Mouse (Mus musculus) spleen, adult 2 months (tissue): ENCODE data around the gene Vmn1r194. TPM values are rescaled to one million over a fixed set of nuclear protein-coding genes. Genes with fewer than 3 reads are reported as not detected.
"Not testable (repeated sequence)": the region's sequence is repeated elsewhere in the genome, so short reads cannot be mapped to it uniquely, and the experiment has no call there.

Source experiments
- DNase-seq, 2 experiments: peaks; one replicate each; pipeline versions ENCODE4 v3.0.0 to v3.0.0-alpha.2; 2012 to 2021; ENCODE audit warnings: low spot score in 2 of 2, low read depth in 1 of 2
- H3K27ac ChIP-seq: fragments of 200-500 bp; 2 replicates; pipeline ENCODE4 v1.5.1; 2012; ENCODE audit warnings: low read length, inconsistent platforms; ENCODE audit not compliant: insufficient read depth
- H3K27me3 ChIP-seq: fragments of 200-500 bp; 2 replicates; pipeline ENCODE4 v1.6.1; 2012; ENCODE audit warnings: mild to moderate bottlenecking, moderate library complexity, low read length, inconsistent platforms; ENCODE audit not compliant: control insufficient read depth, insufficient read depth
- H3K36me3 ChIP-seq: fragments of 200-500 bp; 2 replicates; pipeline ENCODE4 v1.6.1; 2012; ENCODE audit warnings: mild to moderate bottlenecking, low read length, inconsistent platforms; ENCODE audit not compliant: control insufficient read depth, insufficient read depth
- H3K4me1 ChIP-seq: fragments of 200-500 bp; 2 replicates; pipeline ENCODE4 v1.6.1; 2011; ENCODE audit warnings: inconsistent platforms; ENCODE audit not compliant: control insufficient read depth, insufficient read depth, insufficient read length
- H3K4me3 ChIP-seq: fragments of 200-500 bp; 2 replicates; pipeline ENCODE4 v1.5.1; 2011; ENCODE audit warnings: mild to moderate bottlenecking, inconsistent platforms; ENCODE audit not compliant: insufficient read depth, insufficient read length; ENCODE audit errors: extremely low read depth
- CTCF ChIP-seq: fragments of 200-500 bp; IDR thresholded peaks from 2 replicates; pipeline ENCODE4 v1.5.1; 2011; ENCODE audit warnings: mild to moderate bottlenecking, inconsistent platforms; ENCODE audit not compliant: insufficient read depth, insufficient read length, insufficient replicate concordance; ENCODE audit errors: extremely low read depth
- POLR2A ChIP-seq: fragments of 200-500 bp; IDR thresholded peaks from 2 replicates; pipeline ENCODE4 v1.6.1; 2011; ENCODE audit warnings: low read depth, low read length, inconsistent platforms
- WGBS: fragments of 180-500 bp; shearing (Covaris S2); methylation state at CpG from one replicate; pipeline ENCODE4 v1.1.7; 2018; 5-methylcytosine and 5-hydroxymethylcytosine counted together
- polyA plus RNA-seq: library from polyadenylated mRNA; depleted of rRNA; stranded (reverse); fragments of >200 nt; gene quantifications from 2 replicates; pipeline ENCODE4 v1.2.3, GENCODE M21; 2012; rRNA removed

Gene Vmn1r194
- polyA plus RNA-seq: not detected in 2 replicates

DNA sequence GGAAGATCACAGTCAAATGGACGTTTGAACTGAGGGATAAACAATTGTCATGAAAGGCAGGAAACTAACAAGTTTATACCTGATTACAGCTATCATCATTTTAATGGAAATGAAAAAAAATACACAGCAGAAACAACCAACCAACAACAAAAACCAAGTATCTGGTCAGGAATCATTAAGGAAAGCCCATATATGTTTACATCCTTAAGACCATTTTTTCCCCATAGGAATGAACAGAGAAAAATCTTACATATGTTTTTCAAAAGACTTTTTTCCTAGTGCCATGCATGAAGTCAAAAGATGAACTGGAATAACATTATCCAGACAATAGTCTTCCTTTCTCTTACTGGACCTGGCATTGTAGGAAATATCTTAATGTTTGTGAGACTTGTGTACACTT lies at the start of gene Vmn1r194:
Vmn1r194 (plus strand) TSS at position 301 of the 400 bp plus-strand sequence.
- Histone ChIP-seq H3K36me3 (no peaks in the 10 kb centered on the region), H3K27me3 (no peaks in the 10 kb centered on the region), H3K4me3 (no peak within 1 kb of the TSS), H3K27ac (no peak within 1 kb of the TSS), H3K4me1 (no peaks in the 10 kb centered on the region)
- no peak for DNase-seq
- WGBS: 46% methylated on average over 1 of the region's 1 CpGs
- TF ChIP-seq CTCF (no peak), POLR2A (no peak)

DNA sequence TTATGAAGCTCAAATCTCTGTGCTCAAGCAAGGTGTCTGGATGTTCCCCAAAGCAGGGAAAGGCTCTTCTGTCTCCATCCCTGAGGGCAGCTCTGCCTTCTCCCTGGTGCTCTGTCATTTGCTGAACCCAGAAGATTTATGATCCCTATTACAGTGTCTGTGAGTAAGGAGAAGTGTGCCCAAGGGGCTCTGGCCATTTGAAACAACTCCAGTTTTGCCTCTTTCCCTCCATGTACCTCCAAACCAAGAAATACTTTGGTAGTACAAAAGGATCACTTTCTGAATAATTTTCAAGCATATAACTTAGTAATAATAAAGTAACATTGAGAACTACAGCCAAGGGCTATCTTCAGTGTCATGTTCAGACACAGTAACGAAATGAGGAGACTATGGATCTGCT lies 21.0 kb upstream of the Vmn1r194 start, which contains the start of gene Vmn1r193:
Vmn1r193 (minus strand) TSS at position 101 of the 400 bp plus-strand sequence.
- H3K4me1 ChIP-seq, H3K4me3 ChIP-seq, H3K27ac ChIP-seq, DNase-seq, H3K36me3 ChIP-seq, H3K27me3 ChIP-seq: not testable (repeated sequence)
- WGBS: 73% methylated on average over 1 of the region's 1 CpGs

DNA sequence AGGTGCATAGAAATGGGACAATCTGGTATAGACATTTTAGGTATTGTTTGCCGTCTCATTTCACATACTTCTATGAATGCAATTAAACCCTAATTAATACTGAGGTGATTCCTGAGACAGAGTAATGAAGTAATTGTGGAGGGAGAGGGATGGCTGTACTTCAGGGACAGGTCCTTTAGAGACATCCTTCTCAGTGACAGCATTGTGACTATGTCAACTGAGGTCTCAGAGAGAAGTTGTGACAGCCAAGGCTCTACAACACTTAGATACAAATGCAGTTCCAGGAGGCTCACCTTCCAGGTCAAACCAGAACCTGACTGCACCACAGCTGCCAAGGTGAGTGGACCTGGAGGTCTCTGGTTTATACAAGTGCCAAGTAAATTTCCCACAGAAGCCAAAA lies 26.2 kb downstream of the Vmn1r194 start, which contains the start of gene Vmn1r195:
Vmn1r195 (plus strand) TSS at position 301 of the 400 bp plus-strand sequence.
- 90% methylated on average over 1 of the region's 1 CpGs for WGBS
- not testable (repeated sequence) for H3K27ac ChIP-seq, DNase-seq, H3K36me3 ChIP-seq, H3K4me1 ChIP-seq, H3K27me3 ChIP-seq, H3K4me3 ChIP-seq

DNA sequence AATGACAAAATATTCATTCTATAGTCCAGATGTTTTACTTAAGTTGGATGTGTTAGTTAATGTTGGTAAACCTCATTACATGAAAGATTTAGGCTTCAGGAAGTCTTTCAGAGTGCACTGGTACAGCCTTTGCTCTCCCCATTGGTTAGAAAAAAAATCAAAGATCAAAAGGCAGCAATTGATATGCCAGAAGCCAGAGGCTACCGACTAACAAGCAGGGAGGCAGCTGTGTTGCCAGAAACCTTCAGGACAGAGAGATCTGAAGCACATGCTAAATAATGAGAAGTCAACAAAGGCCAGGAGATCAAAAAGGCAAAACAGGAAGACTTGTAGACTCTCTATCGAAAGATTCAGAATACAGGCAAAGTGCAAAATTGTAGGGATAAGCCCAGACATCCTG lies 27.7 kb downstream of the Vmn1r194 start:
- 38% methylated on average over 2 of the region's 2 CpGs for WGBS
- no peaks in the 10 kb centered on the region for H3K36me3 ChIP-seq
- H3K4me1 ChIP-seq: no peaks in the 10 kb centered on the region
- H3K27me3 ChIP-seq: no peaks in the 10 kb centered on the region
- no peak overlapping the region for H3K27ac ChIP-seq
- no peak overlapping the region for H3K4me3 ChIP-seq
- DNase-seq: no peak
- TF ChIP-seq CTCF (no peak), POLR2A (no peak)

DNA sequence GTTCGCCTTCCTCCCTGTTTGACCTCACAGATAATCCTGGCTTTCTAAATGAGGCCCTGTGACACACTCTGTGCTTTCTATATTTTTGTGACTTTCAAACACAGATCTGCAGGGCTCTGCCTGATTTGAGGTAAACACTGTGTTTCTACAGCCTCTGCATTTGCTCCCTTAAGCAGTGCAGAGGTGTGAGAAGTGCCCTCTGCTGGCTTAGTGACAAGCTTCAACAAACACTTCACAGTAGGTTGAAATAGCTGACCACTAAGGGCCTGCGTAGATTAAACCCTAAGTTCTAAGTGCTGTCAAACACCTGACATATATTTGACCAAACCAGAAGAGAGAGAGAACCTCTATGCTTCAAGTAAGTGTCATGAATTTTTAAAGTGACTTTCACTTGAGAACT lies 40.6 kb downstream of the Vmn1r194 start:
- WGBS: 74% methylated on average over 2 of the region's 2 CpGs
- TF ChIP-seq CTCF (no peak), POLR2A (no peak)
- DNase-seq: no peak
- H3K36me3 ChIP-seq: no peaks in the 10 kb centered on the region
- H3K27me3 ChIP-seq: no peaks in the 10 kb centered on the region
- no peak overlapping the region for H3K27ac ChIP-seq
- H3K4me3 ChIP-seq: no peak overlapping the region
- no peaks in the 10 kb centered on the region for H3K4me1 ChIP-seq

DNA sequence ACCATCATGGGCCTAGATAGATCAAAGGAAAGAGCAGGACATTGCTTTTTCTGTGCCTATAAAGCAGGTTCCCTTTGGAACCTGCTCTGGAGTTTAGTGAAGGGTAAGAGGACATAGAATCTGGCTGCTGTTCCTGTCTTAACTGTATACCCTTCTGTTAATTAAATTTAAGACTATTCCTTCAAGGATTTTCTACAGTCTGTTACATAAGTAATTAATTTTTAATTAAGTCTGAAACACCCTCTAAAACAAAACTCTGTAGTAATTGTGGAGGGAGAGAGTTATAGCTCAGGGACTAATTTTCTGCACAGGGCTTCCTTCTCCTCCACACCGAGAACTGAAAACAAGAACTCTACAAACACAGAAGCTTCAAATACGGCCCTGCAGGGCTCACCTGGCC lies 45.6 kb downstream of the Vmn1r194 start, which contains the start of gene Vmn1r196:
Vmn1r196 (plus strand) TSS at position 301 of the 400 bp plus-strand sequence.
- no peak for DNase-seq
- no peaks in the 10 kb centered on the region for H3K4me1 ChIP-seq
- H3K27me3 ChIP-seq: no peaks in the 10 kb centered on the region
- no peaks in the 10 kb centered on the region for H3K36me3 ChIP-seq
- H3K4me3 ChIP-seq: no peak within 1 kb of the TSS
- 73% methylated on average over 2 of the region's 2 CpGs for WGBS
- no peak within 1 kb of the TSS for H3K27ac ChIP-seq
- TF ChIP-seq POLR2A: no peak
- TF ChIP-seq CTCF: no peak

Other genes with a start within 250 kb of the Vmn1r194 start
- 0.99 and 1.1 TPM in 2 replicates for gene Prss16, start 234.5 kb upstream of the Vmn1r194 start, polyA plus RNA-seq
- gene Hist1h2ah, start 208.6 kb upstream of the Vmn1r194 start, polyA plus RNA-seq: 51.3 and 149 TPM in 2 replicates
- 30.0 and 45.9 TPM in 2 replicates for gene Hist1h2bk, start 208.3 kb upstream of the Vmn1r194 start, polyA plus RNA-seq
- 14.7 and 15.7 TPM in 2 replicates for gene Hist1h4i, start 202.9 kb upstream of the Vmn1r194 start, polyA plus RNA-seq
- 10.2 and 14.1 TPM in 2 replicates for gene Hist1h2ag, start 201.3 kb upstream of the Vmn1r194 start, polyA plus RNA-seq
- gene Hist1h2bj, start 201.0 kb upstream of the Vmn1r194 start, polyA plus RNA-seq: 15.8 and 21.8 TPM in 2 replicates
- not detected in 2 replicates for gene Vmn1r188, start 159.8 kb upstream of the Vmn1r194 start, polyA plus RNA-seq
- gene Vmn1r189, start 138.4 kb upstream of the Vmn1r194 start, polyA plus RNA-seq: not detected in 2 replicates
- not detected in 2 replicates for gene Vmn1r191, start 60.2 kb upstream of the Vmn1r194 start, polyA plus RNA-seq
- not detected in 2 replicates for gene Vmn1r192, start 53.1 kb upstream of the Vmn1r194 start, polyA plus RNA-seq
- gene Vmn1r193, start 21.1 kb upstream of the Vmn1r194 start, polyA plus RNA-seq: not detected in 2 replicates
- not detected in 2 replicates for gene Vmn1r195, start 26.3 kb downstream of the Vmn1r194 start, polyA plus RNA-seq
- not detected in 2 replicates for gene Vmn1r196, start 45.7 kb downstream of the Vmn1r194 start, polyA plus RNA-seq
- gene Vmn1r197, start 80.4 kb downstream of the Vmn1r194 start, polyA plus RNA-seq: not detected in 2 replicates
- gene Vmn1r198, start 106.1 kb downstream of the Vmn1r194 start, polyA plus RNA-seq: not detected in 2 replicates
- not detected in 2 replicates for gene Vmn1r199, start 135.6 kb downstream of the Vmn1r194 start, polyA plus RNA-seq
- gene Vmn1r200, start 146.2 kb downstream of the Vmn1r194 start, polyA plus RNA-seq: not detected in 2 replicates
- gene Vmn1r201, start 227.7 kb downstream of the Vmn1r194 start, polyA plus RNA-seq: not detected in 2 replicates